In genomic region chr15:85736506-85736905, GRCm38 (mm10) we compare ENCODE assay signal across 11 mouse cellular contexts. TPM values are rescaled to one million over a fixed set of nuclear protein-coding genes. Genes with fewer than 3 reads are reported as not detected.
A peak's percentile ranks its signal among the peaks of the same experiment; 100 is the strongest.
DNase-seq lines count a peak whose midpoint lies in the region; ATAC-seq and TF ChIP-seq lines count a peak whose summit lies in the region.
"Had no signal": no experiment of that assay in that cellular context is flagged by ENCODE, and none has a peak within 500 bp of the region (broad histone marks: within the 10 kb centered on the region; RNA-seq: fewer than 3 reads in every experiment).

No protein-coding gene starts in this region.

- peak overlapping the region; percentile 89 for H3K9ac ChIP-seq in heart, postnatal 0 days (replicated peaks; ENCODE audit: low read depth, low read length)
- no peak overlapping the region for H3K9ac ChIP-seq in heart, embryonic 11.5 days (ENCODE audit: low read depth, low read length)
- H3K9ac ChIP-seq in midbrain, embryonic 13.5 days (replicated peaks): no peak overlapping the region
- no peak overlapping the region for H3K9ac ChIP-seq in limb, embryonic 13.5 days
- no peak overlapping the region for H3K9ac ChIP-seq in stomach, embryonic 14.5 days (replicated peaks; ENCODE audit: low read depth, low read length)

- peak overlapping the region; percentile 85 for H3K4me2 ChIP-seq in heart, postnatal 0 days (ENCODE audit: low read depth, low read length)
- H3K4me2 ChIP-seq in heart, embryonic 11.5 days: no peak overlapping the region
- no peak overlapping the region for H3K4me2 ChIP-seq in midbrain, embryonic 13.5 days (replicated peaks)
- H3K4me2 ChIP-seq in limb, embryonic 13.5 days (replicated peaks): peak overlapping the region; percentile 88
- peak overlapping the region; percentile 92 for H3K4me2 ChIP-seq in stomach, embryonic 14.5 days (replicated peaks; ENCODE audit: low read depth, low read length)

- TF ChIP-seq CTCF in heart, postnatal 0 days (IDR thresholded peaks at IDR 0.05; ENCODE audit: low read depth): no peak

- H3K27me3 ChIP-seq in heart, postnatal 0 days (ENCODE audit: control insufficient read depth, insufficient read depth, low read length): no peaks in the 10 kb centered on the region
- peaks cover 65% of the 10 kb centered on the region for H3K27me3 ChIP-seq in heart, embryonic 11.5 days (ENCODE audit: control insufficient read depth, insufficient read depth, low read length)
- H3K27me3 ChIP-seq in midbrain, embryonic 10.5 days (ENCODE audit: low read depth, poor library complexity, severe bottlenecking): peaks cover 89% of the 10 kb centered on the region
- H3K27me3 ChIP-seq in midbrain, embryonic 13.5 days: peaks cover 71% of the 10 kb centered on the region
- peaks cover 74% of the 10 kb centered on the region for H3K27me3 ChIP-seq in limb, embryonic 13.5 days
- peaks cover 24% of the 10 kb centered on the region; the same call in 1 of the 2 replicates for H3K27me3 ChIP-seq in stomach, embryonic 14.5 days (ENCODE audit: control insufficient read depth, insufficient read depth, low read length)

- no peak for DNase-seq in heart, postnatal 0 days (ENCODE audit: low spot score)
- DNase-seq in midbrain, embryonic 10.5 days (ENCODE audit: low spot score): no peak
- DNase-seq in embryo, embryonic 10 days (ENCODE audit: low spot score): no peak
- DNase-seq: layer of hippocampus, postnatal 36 days had no signal

- H3K4me1 ChIP-seq in heart, postnatal 0 days (ENCODE audit: control insufficient read depth, insufficient read depth): peaks cover 3% of the 10 kb centered on the region; the same call in 1 of the 2 replicates
- H3K4me1 ChIP-seq in heart, embryonic 11.5 days (ENCODE audit: control insufficient read depth, insufficient read depth, low read length): no peaks in the 10 kb centered on the region
- peaks cover 19% of the 10 kb centered on the region for H3K4me1 ChIP-seq in midbrain, embryonic 10.5 days
- H3K4me1 ChIP-seq in midbrain, embryonic 13.5 days (replicated peaks): peaks cover 15% of the 10 kb centered on the region
- H3K4me1 ChIP-seq in limb, embryonic 13.5 days: peaks cover 7% of the 10 kb centered on the region
- 0 out of 2 replicates have a peak, but pooled peaks cover 3% of the 10 kb centered on the region for H3K4me1 ChIP-seq in stomach, embryonic 14.5 days (ENCODE audit: control insufficient read depth, insufficient read depth, low read length)

- TF ChIP-seq EP300 in heart, postnatal 0 days (IDR thresholded peaks at IDR 0.05; ENCODE audit: low read depth): no peak

- ATAC-seq in heart, postnatal 0 days (ENCODE audit: insufficient read depth, low read depth): no peak
- ATAC-seq in heart, embryonic 11.5 days (replicated peaks; ENCODE audit: insufficient number of reproducible peaks, low FRiP score, low TSS enrichment): no peak
- no peak for ATAC-seq in midbrain, embryonic 13.5 days
- ATAC-seq in limb, embryonic 13.5 days (ENCODE audit: low FRiP score, low read depth): no peak
- no peak for ATAC-seq in stomach, embryonic 14.5 days (ENCODE audit: insufficient number of reproducible peaks, insufficient read depth, low FRiP score, low read depth)
- ATAC-seq: activated CD4-positive, CD25-positive, alpha-beta regulatory T cell, adult 4 months had no signal

- H3K27ac ChIP-seq in heart, postnatal 0 days (ENCODE audit: low read depth): peak overlapping the region; percentile 99
- no peak overlapping the region for H3K27ac ChIP-seq in heart, embryonic 11.5 days (ENCODE audit: low read depth, low read length)
- no peak overlapping the region for H3K27ac ChIP-seq in midbrain, embryonic 10.5 days (replicated peaks)
- no peak overlapping the region for H3K27ac ChIP-seq in midbrain, embryonic 13.5 days
- H3K27ac ChIP-seq in limb, embryonic 13.5 days: no peak overlapping the region
- H3K27ac ChIP-seq in stomach, embryonic 14.5 days (ENCODE audit: low read length): no peak overlapping the region
- H3K27ac ChIP-seq: macrophage; neural tube, embryonic 13.5 days had no signal

- WGBS in heart, postnatal 0 days: 39% methylated on average over 10 of the region's 10 CpGs
- WGBS in heart, embryonic 11.5 days (ENCODE audit: insufficient replicate concordance): 49% methylated on average over 10 of the region's 10 CpGs
- WGBS in midbrain, embryonic 10.5 days: 54% methylated on average over 10 of the region's 10 CpGs
- 60% methylated on average over 10 of the region's 10 CpGs for WGBS in midbrain, embryonic 13.5 days
- WGBS in limb, embryonic 13.5 days: 56% methylated on average over 10 of the region's 10 CpGs
- WGBS in stomach, embryonic 14.5 days: 52% methylated on average over 10 of the region's 10 CpGs

- no peaks in the 10 kb centered on the region for H3K36me3 ChIP-seq in heart, postnatal 0 days (replicated peaks; ENCODE audit: control insufficient read depth, insufficient read depth, low read length)
- no peaks in the 10 kb centered on the region for H3K36me3 ChIP-seq in heart, embryonic 11.5 days (ENCODE audit: control insufficient read depth, insufficient read depth, low read length)
- no peaks in the 10 kb centered on the region for H3K36me3 ChIP-seq in midbrain, embryonic 10.5 days
- no peaks in the 10 kb centered on the region for H3K36me3 ChIP-seq in midbrain, embryonic 13.5 days
- no peaks in the 10 kb centered on the region for H3K36me3 ChIP-seq in limb, embryonic 13.5 days
- H3K36me3 ChIP-seq in stomach, embryonic 14.5 days (ENCODE audit: control insufficient read depth, insufficient read depth, low read length): no peaks in the 10 kb centered on the region
- H3K36me3 ChIP-seq: neural tube, embryonic 13.5 days had no signal

- H3K4me3 ChIP-seq in heart, postnatal 0 days (ENCODE audit: low read depth, low read length): peak overlapping the region; percentile 75
- H3K4me3 ChIP-seq in heart, embryonic 11.5 days (ENCODE audit: low read depth, low read length): no peak overlapping the region
- 0 out of 2 replicates have a peak overlapping the region, but pooled peaks have one; percentile 81 for H3K4me3 ChIP-seq in midbrain, embryonic 10.5 days
- no peak overlapping the region for H3K4me3 ChIP-seq in midbrain, embryonic 13.5 days (replicated peaks)
- peak overlapping the region; percentile 74; the same call in 1 of the 2 replicates for H3K4me3 ChIP-seq in limb, embryonic 13.5 days
- peak overlapping the region; percentile 79; the same call in 1 of the 2 replicates for H3K4me3 ChIP-seq in stomach, embryonic 14.5 days (ENCODE audit: low read depth, low read length)

- no peaks in the 10 kb centered on the region for H3K9me3 ChIP-seq in heart, postnatal 0 days (replicated peaks; ENCODE audit: control insufficient read depth, low read length)
- H3K9me3 ChIP-seq in heart, embryonic 11.5 days (replicated peaks; ENCODE audit: control insufficient read depth, low read length): no peaks in the 10 kb centered on the region
- no peaks in the 10 kb centered on the region for H3K9me3 ChIP-seq in midbrain, embryonic 10.5 days (replicated peaks)
- H3K9me3 ChIP-seq in midbrain, embryonic 13.5 days: no peaks in the 10 kb centered on the region
- H3K9me3 ChIP-seq in limb, embryonic 13.5 days: no peaks in the 10 kb centered on the region
- H3K9me3 ChIP-seq in stomach, embryonic 14.5 days (ENCODE audit: control insufficient read depth, low read depth, low read length): no peaks in the 10 kb centered on the region
- H3K9me3 ChIP-seq: neural tube, embryonic 13.5 days had no signal

RNA-seq across cellular contexts. Expression of gene Ppara, which starts 1.7 kb away (rescaled TPM):
- total RNA-seq in heart, postnatal 0 days (2014; rRNA removed; ENCODE audit: low replicate concordance): 11.6 and 18.5 TPM in 2 replicates
- 31.4 and 33.4 TPM in 2 replicates for polyA plus RNA-seq in heart, postnatal 0 days (2015; fragmentation: Nextera tagmentation; extraction: Ambion mirVana)
- polyA plus RNA-seq in heart, embryonic 11.5 days (2014; fragmentation: Nextera tagmentation; extraction: Ambion mirVana): 1.7 and 2.8 TPM in 2 replicates
- 0.51 and 0.78 TPM in 2 replicates for polyA plus RNA-seq in midbrain, embryonic 10.5 days (2016; fragmentation: Nextera tagmentation; extraction: Ambion mirVana)
- 0.54 and 0.96 TPM in 2 replicates for polyA plus RNA-seq in midbrain, embryonic 13.5 days (2015; fragmentation: Nextera tagmentation; extraction: Ambion mirVana)
- polyA plus RNA-seq in limb, embryonic 13.5 days (2015; fragmentation: Nextera tagmentation; extraction: Ambion mirVana): 1.9 and 2.4 TPM in 2 replicates
- 2.2 and 3.1 TPM in 2 replicates for polyA plus RNA-seq in stomach, embryonic 14.5 days (2014; fragmentation: Nextera tagmentation; extraction: Ambion mirVana)
- polyA plus RNA-seq: macrophage had no signal

Comparison
In these comparisons a context has a peak if more than half of its experiments do, and no peak if none do; other contexts are left out.
1. H3K4me2 ChIP-seq: peak in heart, postnatal 0 days (single experiment), limb, embryonic 13.5 days (single experiment) and stomach, embryonic 14.5 days (single experiment); none in heart, embryonic 11.5 days (single experiment) and midbrain, embryonic 13.5 days (single experiment).
2. H3K4me3 ChIP-seq: peak in heart, postnatal 0 days (single experiment), midbrain, embryonic 10.5 days (single experiment), limb, embryonic 13.5 days (single experiment) and stomach, embryonic 14.5 days (single experiment); none in heart, embryonic 11.5 days (single experiment) and midbrain, embryonic 13.5 days (single experiment).